In genomic region chr1:54695396-54695795, GRCm38 (mm10) we compare ENCODE assay signal across 31 mouse cellular contexts.
A peak's percentile ranks its signal among the peaks of the same experiment; 100 is the strongest.
DNase-seq lines count a peak whose midpoint lies in the region; ATAC-seq and TF ChIP-seq lines count a peak whose summit lies in the region.
"Had no signal": no experiment of that assay in that cellular context is flagged by ENCODE, and none has a peak within 500 bp of the region (broad histone marks: within the 10 kb centered on the region; RNA-seq: fewer than 3 reads in every experiment).

No protein-coding gene starts in this region.

- H3K36me3 ChIP-seq in midbrain, embryonic 10.5 days: no peaks in the 10 kb centered on the region
- H3K36me3 ChIP-seq: embryonic facial prominence, embryonic 12.5 days; forebrain, embryonic 10.5 days; forebrain, embryonic 15.5 days; hindbrain, embryonic 13.5 days; liver, embryonic 12.5 days; midbrain, embryonic 13.5 days; neural tube, embryonic 15.5 days had no signal

- WGBS in cerebellum, adult 2 months: 76% methylated on average over 3 of the region's 3 CpGs
- WGBS in midbrain, embryonic 10.5 days: 95% methylated on average over 3 of the region's 3 CpGs

- no peaks in the 10 kb centered on the region for H3K27me3 ChIP-seq in cerebellum, adult 2 months (ENCODE audit: control insufficient read depth, insufficient read depth, low read length)
- H3K27me3 ChIP-seq in midbrain, embryonic 10.5 days (ENCODE audit: low read depth, poor library complexity, severe bottlenecking): no peaks in the 10 kb centered on the region
- H3K27me3 ChIP-seq: embryonic facial prominence, embryonic 12.5 days; forebrain, embryonic 15.5 days; hindbrain, embryonic 13.5 days; liver, embryonic 12.5 days; megakaryocyte, embryonic 14.5 days; midbrain, embryonic 13.5 days; neural tube, embryonic 15.5 days had no signal

- no peak for TF ChIP-seq CTCF in cerebellum, adult 2 months (IDR thresholded peaks at IDR 0.05; ENCODE audit: borderline replicate concordance, insufficient read depth, low read depth, low read length)

- peak; percentile 39 for DNase-seq in adrenal gland, postnatal 14 days
- no peak for DNase-seq in adrenal gland, adult 18-20 months (ENCODE audit: low spot score in 2 of 2)
- peak; percentile 53 for DNase-seq in 416B (ENCODE audit: low read depth)
- no peak for DNase-seq in cerebellum, adult 2 months
- DNase-seq in midbrain, embryonic 10.5 days (ENCODE audit: low spot score): no peak
- DNase-seq: cerebellum, adult 9-10 months; cerebellum, postnatal 36 days; embryo, embryonic 11 days; heart, adult 18-20 months; heart, postnatal 4 days; kidney, adult 8-10 months; kidney, postnatal 4 days; layer of hippocampus, postnatal 36 days; left cerebral cortex, postnatal 4 days; liver, postnatal 0 days; right cerebral cortex, postnatal 25 days; thymus, adult 18-20 months; thymus, postnatal 36 days had no signal

- no peaks in the 10 kb centered on the region for H3K9me3 ChIP-seq in midbrain, embryonic 10.5 days (replicated peaks)
- H3K9me3 ChIP-seq: embryonic facial prominence, embryonic 12.5 days; forebrain, embryonic 10.5 days; forebrain, embryonic 15.5 days; hindbrain, embryonic 13.5 days; liver, embryonic 12.5 days; megakaryocyte, embryonic 14.5 days; midbrain, embryonic 13.5 days; neural tube, embryonic 15.5 days had no signal

- no peak for TF ChIP-seq POLR2A in cerebellum, adult 2 months (IDR thresholded peaks at IDR 0.05; ENCODE audit: borderline replicate concordance, insufficient read depth, low read length)

- ATAC-seq in common myeloid progenitor, adult 5-6 weeks (replicated peaks; ENCODE audit: low read depth, poor library complexity, severe bottlenecking): peak; percentile 35; the same call in 1 of the 2 replicates
- ATAC-seq in megakaryocyte progenitor cell, adult 5-6 weeks (replicated peaks; ENCODE audit: poor library complexity): peak; percentile 72
- ATAC-seq: CD4-positive, CD25-positive, alpha-beta regulatory T cell, adult 4 months; forebrain, embryonic 15.5 days; intestine, embryonic 16.5 days; liver, embryonic 12.5 days; liver, postnatal 0 days; midbrain, embryonic 13.5 days had no signal

- H3K4me3 ChIP-seq in cerebellum, adult 2 months (replicated peaks; ENCODE audit: insufficient read depth, low read depth, low read length): no peak overlapping the region
- H3K4me3 ChIP-seq in midbrain, embryonic 10.5 days: no peak overlapping the region
- H3K4me3 ChIP-seq: embryonic facial prominence, embryonic 12.5 days; forebrain, embryonic 10.5 days; forebrain, embryonic 15.5 days; hindbrain, embryonic 13.5 days; liver, embryonic 12.5 days; megakaryocyte, embryonic 14.5 days; midbrain, embryonic 13.5 days; neural tube, embryonic 15.5 days had no signal

- no peaks in the 10 kb centered on the region; the same call in 1 of the 2 replicates for H3K4me1 ChIP-seq in cerebellum, adult 2 months (ENCODE audit: control insufficient read depth, insufficient read depth, low read length)
- no peaks in the 10 kb centered on the region for H3K4me1 ChIP-seq in midbrain, embryonic 10.5 days
- H3K4me1 ChIP-seq: embryonic facial prominence, embryonic 12.5 days; forebrain, embryonic 10.5 days had no signal

- H3K27ac ChIP-seq in cerebellum, adult 2 months (ENCODE audit: insufficient read depth, low read length): no peak overlapping the region
- H3K27ac ChIP-seq in midbrain, embryonic 10.5 days (replicated peaks): no peak overlapping the region
- H3K27ac ChIP-seq: embryonic facial prominence, embryonic 12.5 days; forebrain, embryonic 10.5 days; forebrain, embryonic 15.5 days; hindbrain, embryonic 13.5 days; kidney, postnatal 0 days; liver, embryonic 12.5 days; midbrain, embryonic 13.5 days; neural tube, embryonic 15.5 days had no signal

Comparison
In these comparisons a context has a peak if more than half of its experiments do, and no peak if none do; other contexts are left out.
1. DNase-seq: peak in adrenal gland, postnatal 14 days (single experiment) and 416B (single experiment); none in adrenal gland, adult 18-20 months (0 of 2), cerebellum, adult 2 months (0 of 2) and midbrain, embryonic 10.5 days (single experiment).